Mouse (Mus musculus) layer of hippocampus, adult 6 months (tissue): ENCODE results near the gene Klra9. TPM values are rescaled to one million over a fixed set of nuclear protein-coding genes. Genes with fewer than 3 reads are reported as not detected.

Experiments used
- long read RNA-seq, 2 experiments: library from polyadenylated mRNA; unstranded; transcript quantifications; one replicate each; pipeline ENCODE4 v2.0.0; 2019 to 2020
- polyA plus RNA-seq: library from polyadenylated mRNA; unstranded; fragments of <200 nt; fragmentation: Nextera tagmentation; gene quantifications from 2 replicates; pipeline ENCODE4 v1.2.3, GENCODE M21; 2021

The Klra9 gene
- polyA plus RNA-seq, result not detected in 2 replicates
- long read RNA-seq, experiment 1, result 0 reads
- long read RNA-seq, experiment 2, result 0 reads

GRCm38 (mm10) chr6:130193012-130193411, at the start of gene Klra9:
Gene Klra9 (minus strand): TSS chr6:130193112.

DNA sequence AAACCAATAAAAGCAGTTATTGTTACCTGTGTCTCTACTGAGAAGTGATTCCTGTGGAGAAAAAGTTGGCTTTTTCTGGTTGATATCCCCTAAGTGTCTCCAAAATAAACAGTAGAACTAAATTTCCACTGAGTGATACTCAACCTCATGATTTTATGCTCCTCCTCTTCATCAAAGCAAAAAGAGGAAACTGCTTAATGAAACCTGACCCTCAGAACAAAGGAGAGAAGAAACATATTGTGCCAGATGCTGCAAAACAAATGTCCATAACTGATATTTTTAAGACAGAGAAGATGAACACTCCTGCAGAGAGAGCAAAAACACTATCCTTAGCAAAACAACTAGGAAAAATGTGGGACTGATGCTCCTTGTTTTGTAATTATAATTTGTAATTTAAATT, 40.3 kb upstream of the Klra9 start, which contains the start of gene Klra7:
Gene Klra7, minus strand, starts transcription at position 101 of the 400 bp plus-strand sequence.

GRCm38 (mm10) chr6:130129798-130130197, 63.1 kb downstream of the Klra9 start, which contains the start of gene Klra8:
Gene Klra8 (minus strand): TSS chr6:130129898.

Other genes with a start within 250 kb of the Klra9 start
- not detected in 2 replicates for gene Klra6, start 166.2 kb downstream of the Klra9 start, polyA plus RNA-seq
- not detected in 2 replicates for gene Klra4, start 125.8 kb downstream of the Klra9 start, polyA plus RNA-seq
- gene Klra8, start 63.2 kb downstream of the Klra9 start, polyA plus RNA-seq, result not detected in 2 replicates
- not detected in 2 replicates for gene Klra7, start 40.2 kb upstream of the Klra9 start, polyA plus RNA-seq
- gene Klra10, start 88.8 kb upstream of the Klra9 start, polyA plus RNA-seq, result not detected in 2 replicates
- not detected in 2 replicates for gene Klra3, start 144.5 kb upstream of the Klra9 start, polyA plus RNA-seq
- not detected in 2 replicates for gene Klra1, start 193.8 kb upstream of the Klra9 start, polyA plus RNA-seq